Mouse (Mus musculus) myocyte (in vitro differentiated cells): ENCODE measurements around the gene Elfn1.

ENCODE experiments used
- CEBPB ChIP-seq: IDR thresholded peaks from 2 replicates; pipeline ENCODE4 v1.6.1; 2011; ENCODE audit warnings: mild to moderate bottlenecking, moderate library complexity; ENCODE audit not compliant: poor library complexity, insufficient read depth, severe bottlenecking
- MYOD1 ChIP-seq, 3 experiments: IDR thresholded peaks; one replicate each; pipeline ENCODE4 v1.6.1; 2011; ENCODE audit warnings: control low read depth in 2 of 3, low read depth in 2 of 3, mild to moderate bottlenecking in 2 of 3, moderate library complexity in 1 of 3; ENCODE audit not compliant: insufficient read length in 2 of 3, control insufficient read depth in 1 of 3
- MYOG ChIP-seq, 3 experiments: IDR thresholded peaks; one replicate each; pipeline ENCODE4 v1.6.1; 2011; ENCODE audit warnings: control low read depth in 2 of 3, low read depth in 2 of 3, mild to moderate bottlenecking in 2 of 3; ENCODE audit not compliant: insufficient read length in 2 of 3, control insufficient read depth in 1 of 3, insufficient read depth in 1 of 3
- POLR2A ChIP-seq: IDR thresholded peaks from one replicate; pipeline ENCODE4 v1.6.1; 2011; ENCODE audit warnings: low read depth, mild to moderate bottlenecking, control low read depth, moderate library complexity; ENCODE audit not compliant: insufficient read length
- POLR2AphosphoS2 ChIP-seq: IDR thresholded peaks from one replicate; pipeline ENCODE4 v1.6.1; 2011; ENCODE audit warnings: low read depth, control low read depth; ENCODE audit not compliant: insufficient read length
- SRF ChIP-seq: IDR thresholded peaks from one replicate; pipeline ENCODE4 v1.6.1; 2011; ENCODE audit warnings: low read depth; ENCODE audit not compliant: control insufficient read depth, insufficient read length
- USF1 ChIP-seq: IDR thresholded peaks from one replicate; pipeline ENCODE4 v1.6.1; 2011; ENCODE audit warnings: low read depth, mild to moderate bottlenecking, control low read depth, moderate library complexity

GRCm38 (mm10) chr5:139889370-139889769, 18.4 kb upstream of the Elfn1 start:
- TF ChIP-seq POLR2A (no peak), USF1 (no peak), MYOD1 (IDR thresholded peaks at IDR 0.05; ENCODE audit: control insufficient read depth in 1 of 3, insufficient read length in 2 of 3, low read depth in 2 of 3) (no peak), CEBPB (no peak), SRF (no peak), POLR2AphosphoS2 (no peak), MYOG (IDR thresholded peaks at IDR 0.05; ENCODE audit: control insufficient read depth in 1 of 3, insufficient read depth in 1 of 3, insufficient read length in 2 of 3, low read depth in 2 of 3) (no peak)
